Mouse (Mus musculus): ENCODE data around the gene Csf3.

- TF ChIP-seq EP300 (optimal IDR thresholded peaks at IDR 0.05), result no peak
- no peak for TF ChIP-seq CTCF (IDR thresholded peaks at IDR 0.05; ENCODE audit: low read depth)
Measured at GRCm38 (mm10) chr11:98685642-98686041, 15.4 kb upstream of the Csf3 start.

Data from stomach, postnatal 0 days (tissue).